Mouse (Mus musculus) lung, embryonic 14.5 days (tissue): ENCODE data around the gene Pin1. TPM values are rescaled to one million over a fixed set of nuclear protein-coding genes. Genes with fewer than 3 reads are reported as not detected.
"Not testable (repeated sequence)": the region's sequence is repeated elsewhere in the genome, so short reads cannot be mapped to it uniquely, and the experiment has no call there.

Experiments
- ATAC-seq: fragments of 200-750 bp; cut with Nextera tagmentation; 2 replicates; pipeline ENCODE4 v1.8.0; 2017; ENCODE audit warnings: mild to moderate bottlenecking, moderate TSS enrichment, moderate library complexity; ENCODE audit not compliant: insufficient read depth
- DNase-seq: peaks from one replicate; pipeline ENCODE4 v3.0.0-alpha.2; 2015
- H3K27ac ChIP-seq: fragments of 300-500 bp; sonication (generic); 2 replicates; pipeline ENCODE4 v1.5.1; 2014; ENCODE audit warnings: low read depth, mild to moderate bottlenecking, moderate library complexity
- H3K27me3 ChIP-seq: fragments of 300-500 bp; sonication (generic); 2 replicates; pipeline ENCODE4 v1.6.1; 2014; ENCODE audit warnings: low read length, control low read depth; ENCODE audit not compliant: insufficient read depth
- H3K36me3 ChIP-seq: fragments of 300-500 bp; sonication (generic); 2 replicates; pipeline ENCODE4 v1.6.1; 2014; ENCODE audit warnings: control low read depth; ENCODE audit not compliant: insufficient read depth
- H3K4me1 ChIP-seq: fragments of 300-500 bp; sonication (generic); 2 replicates; pipeline ENCODE4 v1.6.1; 2014; ENCODE audit warnings: antibody characterized with exemption, control low read depth; ENCODE audit not compliant: insufficient read depth
- H3K4me2 ChIP-seq: fragments of 300-500 bp; sonication (generic); 2 replicates; pipeline ENCODE4 v1.6.1; 2014; ENCODE audit warnings: mild to moderate bottlenecking
- H3K4me3 ChIP-seq: fragments of 300-500 bp; sonication (generic); 2 replicates; pipeline ENCODE4 v1.5.1; 2014; ENCODE audit warnings: low read depth, low read length
- H3K9ac ChIP-seq: fragments of 300-500 bp; sonication (generic); 2 replicates; pipeline ENCODE4 v1.6.1; 2014
- H3K9me3 ChIP-seq: fragments of 300-500 bp; sonication (generic); 2 replicates; pipeline ENCODE4 v1.6.1; 2016; ENCODE audit warnings: low read depth, low read length, control low read depth
- CTCF ChIP-seq: IDR thresholded peaks from 2 replicates; pipeline ENCODE4 v1.5.1; 2016; ENCODE audit warnings: antibody characterized with exemption, low read depth
- WGBS: fragments of 180-500 bp; shearing (Covaris S2); extraction: QIAGEN DNeasy Blood & Tissue Kit; methylation state at CpG from one replicate; pipeline ENCODE4 v1.1.7; 2014; 5-methylcytosine and 5-hydroxymethylcytosine counted together
- polyA plus RNA-seq: library from polyadenylated mRNA; unstranded; fragments of >200 nt; fragmentation: Nextera tagmentation; extraction: Ambion mirVana; gene quantifications from 2 replicates; pipeline ENCODE4 v1.2.1, GENCODE M21; 2014

Pin1 gene
- polyA plus RNA-seq, 1 experiment from 2014 or later, result 58.6 TPM

GRCm38 (mm10) chr9:20689913-20690312, 38.0 kb downstream of the Pin1 start:
- Histone ChIP-seq H3K4me2 (no peak overlapping the region), H3K9ac (no peak overlapping the region), H3K4me1 (no peaks in the 10 kb centered on the region), H3K27ac (no peak overlapping the region), H3K27me3 (0 out of 2 replicates have a peak, but pooled peaks cover 4% of the 10 kb centered on the region), H3K36me3 (no peaks in the 10 kb centered on the region), H3K9me3 (no peaks in the 10 kb centered on the region), H3K4me3 (no peak overlapping the region)
- ATAC-seq, result no peak
- 3% methylated on average over 4 of the region's 4 CpGs for WGBS
- TF ChIP-seq CTCF, result no peak
- DNase-seq, result no peak

GRCm38 (mm10) chr9:20690449-20690848, 38.6 kb downstream of the Pin1 start:
- DNase-seq, H3K4me2 ChIP-seq, H3K27ac ChIP-seq, ATAC-seq, H3K9me3 ChIP-seq, H3K4me1 ChIP-seq, H3K27me3 ChIP-seq, H3K36me3 ChIP-seq, H3K4me3 ChIP-seq, H3K9ac ChIP-seq: not testable (repeated sequence)
- WGBS, result 84% methylated on average over 2 of the region's 2 CpGs

GRCm38 (mm10) chr9:20692863-20693262, 41.0 kb downstream of the Pin1 start:
- ATAC-seq (no peak), DNase-seq (no peak)
- Histone ChIP-seq H3K4me1 (no peaks in the 10 kb centered on the region), H3K9me3 (no peaks in the 10 kb centered on the region), H3K4me3 (no peak overlapping the region), H3K4me2 (no peak overlapping the region), H3K27me3 (peaks cover 12% of the 10 kb centered on the region; the same call in 1 of the 2 replicates), H3K9ac (no peak overlapping the region), H3K27ac (no peak overlapping the region), H3K36me3 (no peaks in the 10 kb centered on the region)
- 87% methylated on average over 3 of the region's 3 CpGs for WGBS
- TF ChIP-seq CTCF, result no peak

- no peak for ATAC-seq
- WGBS, result 3% methylated on average over 25 of the region's 25 CpGs
- no peaks in the 10 kb centered on the region for H3K4me1 ChIP-seq
- no peaks in the 10 kb centered on the region for H3K9me3 ChIP-seq
- DNase-seq, result peak; percentile 18
- no peak overlapping the region for H3K9ac ChIP-seq
- peak overlapping the region; percentile 55 for H3K4me2 ChIP-seq
- peaks cover 12% of the 10 kb centered on the region; the same call in 1 of the 2 replicates for H3K27me3 ChIP-seq
- no peak for TF ChIP-seq CTCF
- no peak overlapping the region for H3K27ac ChIP-seq
- no peaks in the 10 kb centered on the region for H3K36me3 ChIP-seq
- H3K4me3 ChIP-seq, result peak overlapping the region; percentile 25
These were observed 42.9 kb downstream of the Pin1 start for GRCm38 (mm10) chr9:20694721-20695235.

- H3K9me3 ChIP-seq, result no peaks in the 10 kb centered on the region
- H3K36me3 ChIP-seq, result no peaks in the 10 kb centered on the region
- no peak overlapping the region for H3K27ac ChIP-seq
- H3K27me3 ChIP-seq, result peaks cover 12% of the 10 kb centered on the region; the same call in 1 of the 2 replicates
- no peak for TF ChIP-seq CTCF
- no peak overlapping the region for H3K9ac ChIP-seq
- ATAC-seq, result no peak
- no peak for DNase-seq
- H3K4me2 ChIP-seq, result no peak overlapping the region
- H3K4me1 ChIP-seq, result no peaks in the 10 kb centered on the region
- no peak overlapping the region for H3K4me3 ChIP-seq
- WGBS, result 67% methylated on average over 5 of the region's 5 CpGs
These were observed 44.3 kb downstream of the Pin1 start for GRCm38 (mm10) chr9:20696107-20696712.

- Histone ChIP-seq H3K27me3 (peaks cover 12% of the 10 kb centered on the region; the same call in 1 of the 2 replicates), H3K27ac (no peak overlapping the region), H3K9me3 (no peaks in the 10 kb centered on the region), H3K4me3 (no peak overlapping the region), H3K4me2 (no peak overlapping the region), H3K9ac (no peak overlapping the region), H3K36me3 (no peaks in the 10 kb centered on the region), H3K4me1 (no peaks in the 10 kb centered on the region)
- 30% methylated on average over 8 of the region's 8 CpGs for WGBS
- TF ChIP-seq CTCF, result no peak
- DNase-seq, result no peak
- no peak for ATAC-seq
These were observed 45.6 kb downstream of the Pin1 start for GRCm38 (mm10) chr9:20697466-20697865.

- no peak for ATAC-seq
- TF ChIP-seq CTCF, result no peak
- Histone ChIP-seq H3K4me1 (no peaks in the 10 kb centered on the region), H3K4me2 (no peak overlapping the region), H3K9ac (no peak overlapping the region), H3K36me3 (no peaks in the 10 kb centered on the region), H3K27me3 (no peaks in the 10 kb centered on the region), H3K4me3 (no peak overlapping the region), H3K9me3 (no peaks in the 10 kb centered on the region), H3K27ac (no peak overlapping the region)
- no peak for DNase-seq
- WGBS, result 66% methylated on average over 8 of the region's 8 CpGs
These were observed 52.0 kb downstream of the Pin1 start for GRCm38 (mm10) chr9:20703832-20704380.
